Mouse (Mus musculus): ENCODE results near the gene Sertad2.
A peak's percentile ranks its signal among the peaks of the same experiment; 100 is the strongest.

Gene Sertad2

GRCm38 (mm10) chr11:20549481-20549880 is 6.4 kb downstream of the Sertad2 start:
- DNase-seq = no peak

- DNase-seq = no peak
Observed at GRCm38 (mm10) chr11:20550196-20550595, 7.1 kb downstream of the Sertad2 start.

GRCm38 (mm10) chr11:20552059-20552458 is 9.0 kb downstream of the Sertad2 start:
- no peak for DNase-seq

GRCm38 (mm10) chr11:20552758-20553673 is 10.0 kb downstream of the Sertad2 start:
- no peak for DNase-seq

GRCm38 (mm10) chr11:20555651-20556050 is 12.6 kb downstream of the Sertad2 start:
- no peak for DNase-seq

- no peak for DNase-seq
Observed at GRCm38 (mm10) chr11:20556163-20556911, 13.3 kb downstream of the Sertad2 start.

- no peak for DNase-seq
Observed at GRCm38 (mm10) chr11:20559236-20559950, 16.3 kb downstream of the Sertad2 start.

GRCm38 (mm10) chr11:20559951-20560642 is 17.0 kb downstream of the Sertad2 start:
- no peak for DNase-seq

GRCm38 (mm10) chr11:20561323-20562002 is 18.4 kb downstream of the Sertad2 start:
- peak; percentile 46 for DNase-seq

- DNase-seq = no peak
Observed at GRCm38 (mm10) chr11:20565057-20565456, 22.0 kb downstream of the Sertad2 start.

- DNase-seq = no peak
Observed at GRCm38 (mm10) chr11:20571702-20572413, 28.8 kb downstream of the Sertad2 start.

GRCm38 (mm10) chr11:20576046-20576635 is 33.1 kb downstream of the Sertad2 start:
- no peak for DNase-seq

GRCm38 (mm10) chr11:20582758-20583157 is 39.7 kb downstream of the Sertad2 start:
- no peak for DNase-seq

- DNase-seq = no peak
Observed at GRCm38 (mm10) chr11:20585297-20585696, 42.2 kb downstream of the Sertad2 start.

GRCm38 (mm10) chr11:20586180-20586579 is 43.1 kb downstream of the Sertad2 start:
- no peak for DNase-seq

GRCm38 (mm10) chr11:20589393-20589792 is 46.3 kb downstream of the Sertad2 start:
- DNase-seq = no peak

- peak; percentile 56 for DNase-seq
Observed at GRCm38 (mm10) chr11:20592010-20592409, 49.0 kb downstream of the Sertad2 start.

GRCm38 (mm10) chr11:20594229-20595201 is 51.5 kb downstream of the Sertad2 start:
- peak; percentile 29 for DNase-seq

GRCm38 (mm10) chr11:20603066-20603812 is 60.2 kb downstream of the Sertad2 start:
- DNase-seq = peak; percentile 16

All from lung, postnatal 36 days (tissue).